Mouse (Mus musculus): ENCODE data around the gene Tenm4.

GRCm38 (mm10) chr7:96647657-96648056 lies 476.6 kb downstream of the Tenm4 start:
- TF ChIP-seq POLR2A (IDR thresholded peaks at IDR 0.05; ENCODE audit: borderline replicate concordance, insufficient read depth, low read length) (no peak), CTCF (IDR thresholded peaks at IDR 0.05; ENCODE audit: borderline replicate concordance, insufficient read depth, low read depth, low read length) (no peak)
